Mouse (Mus musculus) cerebellum, adult 2 months (tissue): ENCODE measurements at regions not wholly inside any gene's neighbourhood (a gene's known extent, or its start where the extent isn't known, plus 50 kb on each side); places are given as distances from the start of the nearest gene placed in this dataset.

Experiments
- DNase-seq, 2 experiments: peaks; one replicate each; pipeline ENCODE4 v3.0.0; 2021
- H3K27ac ChIP-seq: fragments of 200-500 bp; 2 replicates; pipeline ENCODE4 v1.5.1; 2012; ENCODE audit warnings: low read length, control low read depth, inconsistent platforms; ENCODE audit not compliant: insufficient read depth
- H3K27me3 ChIP-seq: fragments of 200-500 bp; 2 replicates; pipeline ENCODE4 v1.6.1; 2012; ENCODE audit warnings: inconsistent platforms, mild to moderate bottlenecking, low read length, moderate library complexity; ENCODE audit not compliant: control insufficient read depth, insufficient read depth
- H3K4me1 ChIP-seq: fragments of 200-500 bp; 2 replicates; pipeline ENCODE4 v1.6.1; 2011; ENCODE audit warnings: low read length; ENCODE audit not compliant: control insufficient read depth, insufficient read depth
- H3K4me3 ChIP-seq: fragments of 200-500 bp; replicated peaks from 2 replicates; pipeline ENCODE3; 2011; ENCODE audit warnings: mild to moderate bottlenecking, low read depth, low read length, control low read depth; ENCODE audit not compliant: insufficient read depth
- CTCF ChIP-seq: fragments of 200-500 bp; IDR thresholded peaks from 2 replicates; pipeline ENCODE4 v1.5.1; 2011; ENCODE audit warnings: low read depth, mild to moderate bottlenecking, control low read depth, low read length, moderate library complexity, borderline replicate concordance; ENCODE audit not compliant: insufficient read depth
- POLR2A ChIP-seq: fragments of 200-500 bp; IDR thresholded peaks from 2 replicates; pipeline ENCODE4 v1.6.1; 2011; ENCODE audit warnings: low read length, control low read depth, borderline replicate concordance; ENCODE audit not compliant: insufficient read depth
- WGBS: fragments of 180-500 bp; shearing (Covaris S2); methylation state at CpG from one replicate; pipeline ENCODE4 v1.1.7; 2018; 5-methylcytosine and 5-hydroxymethylcytosine counted together

GRCm38 (mm10) chr7:138061116-138061515, 336.4 kb downstream of the Tcerg1l start:
- DNase-seq, result no peak
- Histone ChIP-seq H3K4me1 (no peaks in the 10 kb centered on the region), H3K4me3 (no peak overlapping the region), H3K27me3 (no peaks in the 10 kb centered on the region), H3K27ac (no peak overlapping the region)
- WGBS, result 50% methylated on average over 7 of the region's 7 CpGs
- TF ChIP-seq CTCF (no peak), POLR2A (no peak)

- no peaks in the 10 kb centered on the region for H3K27me3 ChIP-seq
- no peak overlapping the region for H3K4me3 ChIP-seq
- DNase-seq, result no peak
- TF ChIP-seq POLR2A (no peak), CTCF (no peak)
- WGBS, result 39% methylated on average over 4 of the region's 4 CpGs
- no peaks in the 10 kb centered on the region for H3K4me1 ChIP-seq
- H3K27ac ChIP-seq, result no peak overlapping the region
Observed at GRCm38 (mm10) chr7:138066921-138067320, 330.6 kb downstream of the Tcerg1l start.

DNA sequence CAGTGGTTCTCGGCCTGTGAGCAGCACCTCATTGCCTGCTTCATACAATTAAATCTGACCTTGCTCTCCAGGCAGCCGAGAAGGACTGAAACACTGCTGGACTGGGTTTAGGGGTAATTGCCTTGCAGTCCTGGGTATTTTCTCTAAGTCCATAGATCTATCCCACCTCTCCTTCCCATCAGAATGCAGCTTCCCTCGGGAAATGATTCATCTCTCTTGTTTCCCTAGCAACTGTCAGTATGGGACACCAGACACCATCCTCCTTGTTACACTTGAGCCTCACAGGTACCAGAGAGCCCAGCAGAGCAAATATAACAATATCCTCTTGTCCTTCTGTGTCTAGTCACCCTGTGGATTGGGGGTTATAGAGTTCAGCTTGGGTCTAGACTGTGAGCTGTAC, 322.3 kb downstream of the Tcerg1l start:
- no peaks in the 10 kb centered on the region for H3K27me3 ChIP-seq
- 69% methylated on average over 3 of the region's 3 CpGs for WGBS
- no peak overlapping the region for H3K4me3 ChIP-seq
- H3K4me1 ChIP-seq, result no peaks in the 10 kb centered on the region
- TF ChIP-seq CTCF, result no peak
- no peak for TF ChIP-seq POLR2A
- H3K27ac ChIP-seq, result no peak overlapping the region
- DNase-seq, result no peak

DNA sequence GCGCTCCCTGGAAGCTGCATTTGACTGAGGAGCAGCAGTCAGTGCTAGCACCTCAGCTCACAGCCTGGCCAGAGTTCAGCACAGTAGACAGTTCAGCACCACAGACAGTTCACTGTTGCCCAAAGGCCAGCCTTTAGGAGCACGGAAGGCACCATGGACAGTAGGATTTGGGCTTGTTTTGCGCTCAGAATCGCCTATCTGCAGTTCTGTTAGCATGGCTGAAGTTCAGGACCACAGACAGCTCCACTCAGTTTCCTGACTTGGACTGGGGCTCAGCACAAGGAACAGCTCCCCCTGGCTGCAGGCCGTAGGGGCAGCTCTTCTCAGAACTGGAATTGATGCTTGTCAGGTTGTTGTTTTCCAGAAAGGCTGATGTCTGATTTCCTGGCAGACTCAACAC, 313.6 kb downstream of the Tcerg1l start:
- WGBS, result 29% methylated on average over 5 of the region's 5 CpGs
- H3K27me3 ChIP-seq, result no peaks in the 10 kb centered on the region
- H3K4me3 ChIP-seq, result no peak overlapping the region
- peak; percentile 25 to 28 for DNase-seq
- TF ChIP-seq CTCF (peak; percentile 71; the same call in 1 of the 2 replicates), POLR2A (no peak)
- H3K4me1 ChIP-seq, result no peaks in the 10 kb centered on the region
- H3K27ac ChIP-seq, result no peak overlapping the region

GRCm38 (mm10) chr7:138107471-138108210, 289.9 kb downstream of the Tcerg1l start:
- no peak overlapping the region for H3K27ac ChIP-seq
- no peak for TF ChIP-seq POLR2A
- no peak for TF ChIP-seq CTCF
- no peaks in the 10 kb centered on the region for H3K27me3 ChIP-seq
- 20% methylated on average over 7 of the region's 7 CpGs for WGBS
- peaks cover 9% of the 10 kb centered on the region for H3K4me1 ChIP-seq
- no peak overlapping the region for H3K4me3 ChIP-seq
- DNase-seq, result peak; percentile 51 to 74

DNA sequence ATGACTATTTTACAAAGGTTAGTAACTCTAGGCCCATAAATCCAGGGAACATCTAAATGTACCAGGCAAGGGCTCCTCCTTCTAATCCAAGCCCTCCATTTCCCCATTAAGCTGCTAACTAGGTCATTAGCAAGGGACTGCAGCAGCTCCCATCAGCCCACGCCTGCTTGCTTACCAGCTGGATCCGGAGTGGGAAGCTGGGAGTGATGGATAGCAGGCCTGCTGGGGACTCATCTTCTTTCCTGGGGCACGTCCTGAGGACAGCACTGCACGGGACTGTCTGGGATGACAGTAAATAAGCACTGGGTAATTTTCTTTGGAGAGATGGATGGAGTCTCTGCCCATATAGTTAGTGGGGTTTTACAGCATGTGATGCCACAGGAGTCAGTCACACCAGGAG, 276.0 kb downstream of the Tcerg1l start:
- DNase-seq, result no peak
- H3K27me3 ChIP-seq, result no peaks in the 10 kb centered on the region
- no peak overlapping the region for H3K4me3 ChIP-seq
- 26% methylated on average over 4 of the region's 4 CpGs for WGBS
- TF ChIP-seq POLR2A, result no peak
- no peak for TF ChIP-seq CTCF
- no peaks in the 10 kb centered on the region for H3K4me1 ChIP-seq
- no peak overlapping the region for H3K27ac ChIP-seq

DNA sequence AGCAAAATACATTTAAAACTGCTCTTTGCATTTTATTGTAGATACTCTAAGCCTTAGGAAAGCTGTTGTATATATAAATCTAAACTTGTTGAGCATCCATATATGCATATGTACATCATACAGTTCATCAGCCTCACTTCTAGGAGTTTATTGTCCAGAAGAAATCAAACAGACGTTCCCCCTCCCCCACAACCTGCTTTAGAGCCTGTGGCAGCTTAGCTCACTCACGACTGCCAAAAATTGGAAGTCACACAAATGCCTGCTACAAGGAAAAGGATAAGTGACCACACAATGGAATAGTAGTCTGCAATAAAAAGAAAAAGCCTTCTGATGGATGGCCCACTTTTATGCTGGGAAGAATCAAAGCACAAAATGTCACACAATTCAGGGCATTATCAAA, 267.8 kb downstream of the Tcerg1l start:
- no peak for DNase-seq
- 32% methylated on average over 2 of the region's 2 CpGs for WGBS
- no peak overlapping the region for H3K4me3 ChIP-seq
- H3K27ac ChIP-seq, result no peak overlapping the region
- no peak for TF ChIP-seq CTCF
- TF ChIP-seq POLR2A, result no peak
- no peaks in the 10 kb centered on the region for H3K27me3 ChIP-seq
- no peaks in the 10 kb centered on the region for H3K4me1 ChIP-seq

DNA sequence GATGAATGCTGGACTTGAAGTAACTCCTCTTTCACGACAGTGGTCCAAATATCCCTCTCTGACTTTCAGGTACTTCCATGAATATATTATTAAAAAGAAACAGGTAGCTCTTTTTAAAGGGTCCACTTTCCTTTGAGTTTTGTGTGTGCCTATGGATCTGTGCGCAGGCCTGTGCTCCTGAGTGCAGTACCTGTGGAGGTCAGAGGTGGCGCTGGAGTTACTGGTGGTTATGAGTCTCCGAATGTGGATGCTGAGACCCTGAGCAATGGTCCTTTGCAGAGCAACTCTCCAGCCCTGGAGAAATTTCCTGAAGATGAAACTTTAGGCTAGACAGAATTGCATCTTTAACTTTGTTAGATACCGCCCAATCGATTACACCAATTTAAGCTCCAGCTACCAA, 264.1 kb downstream of the Tcerg1l start:
- Histone ChIP-seq H3K4me3 (no peak overlapping the region), H3K4me1 (no peaks in the 10 kb centered on the region), H3K27ac (no peak overlapping the region), H3K27me3 (no peaks in the 10 kb centered on the region)
- TF ChIP-seq CTCF (no peak), POLR2A (no peak)
- DNase-seq, result no peak
- whole genome bisulfite sequencing, result 93% methylated on average over 6 of the region's 6 CpGs

DNA sequence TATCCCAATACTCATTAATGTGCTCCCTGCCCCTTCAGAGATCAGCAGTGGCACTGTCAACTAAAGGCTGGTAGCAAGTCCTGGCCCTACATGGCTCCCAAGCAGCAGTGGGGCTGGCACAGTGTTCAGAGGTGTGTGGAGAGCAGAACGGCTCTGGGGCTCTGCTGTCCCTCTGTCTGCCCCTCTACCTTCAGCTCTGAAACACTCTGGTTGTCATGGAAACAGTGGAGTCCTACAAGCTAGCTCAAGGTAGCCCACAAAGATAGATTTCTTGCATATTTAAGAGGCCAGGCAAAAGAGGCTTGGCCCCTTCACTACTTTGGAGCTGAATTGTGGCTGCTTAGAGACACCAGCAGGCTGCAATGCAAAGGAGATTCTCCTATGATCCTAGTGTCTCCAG, 259.6 kb downstream of the Tcerg1l start:
- no peak overlapping the region for H3K27ac ChIP-seq
- WGBS, result 46% methylated on average over 1 of the region's 1 CpGs
- no peak for TF ChIP-seq CTCF
- no peak for TF ChIP-seq POLR2A
- H3K4me1 ChIP-seq, result no peaks in the 10 kb centered on the region
- no peak overlapping the region for H3K4me3 ChIP-seq
- H3K27me3 ChIP-seq, result no peaks in the 10 kb centered on the region; the same call in 1 of the 2 replicates
- no peak for DNase-seq
